Mouse (Mus musculus) natural killer cell, adult 2 months (primary cell): Measurements from ENCODE around the gene Tex33.
"Not testable (repeated sequence)": the region's sequence is repeated elsewhere in the genome, so short reads cannot be mapped to it uniquely, and the experiment has no call there.

ENCODE experiments used
- DNase-seq, 2 experiments: peaks; one replicate each; pipeline ENCODE4 v3.0.0; 2022; ENCODE audit warnings: low spot score in 2 of 2

The Tex33 gene

GRCm38 (mm10) chr15:78377859-78378258 is 17.9 kb downstream of the Tex33 start:
- no peak for DNase-seq

GRCm38 (mm10) chr15:78374204-78374603 is 21.5 kb downstream of the Tex33 start:
- DNase-seq = no peak

GRCm38 (mm10) chr15:78372796-78373195 is 22.9 kb downstream of the Tex33 start:
- DNase-seq = no peak

GRCm38 (mm10) chr15:78369641-78370040 is 26.1 kb downstream of the Tex33 start:
- DNase-seq = no peak

- DNase-seq = peak; percentile 47 to 48
Observed at GRCm38 (mm10) chr15:78368926-78369346, 26.8 kb downstream of the Tex33 start.

GRCm38 (mm10) chr15:78367811-78368210 is 27.9 kb downstream of the Tex33 start:
- DNase-seq = no peak

- no peak for DNase-seq
Observed at GRCm38 (mm10) chr15:78366875-78367274, 28.8 kb downstream of the Tex33 start.

- no peak for DNase-seq
Observed at GRCm38 (mm10) chr15:78365916-78366315, 29.8 kb downstream of the Tex33 start.

- DNase-seq = no peak
Observed at GRCm38 (mm10) chr15:78355548-78355947, 40.2 kb downstream of the Tex33 start.

- peak in 1 of 2 experiments; percentile 22 for DNase-seq
Observed at GRCm38 (mm10) chr15:78354958-78355357, 40.8 kb downstream of the Tex33 start.

- DNase-seq = no peak
Observed at GRCm38 (mm10) chr15:78351586-78352165, 44.0 kb downstream of the Tex33 start.

GRCm38 (mm10) chr15:78344567-78344966 is 51.1 kb downstream of the Tex33 start:
- DNase-seq = no peak

- no peak for DNase-seq
Observed at GRCm38 (mm10) chr15:78343683-78344082, 52.0 kb downstream of the Tex33 start.

GRCm38 (mm10) chr15:78340919-78341318 is 54.8 kb downstream of the Tex33 start:
- not testable (repeated sequence) for DNase-seq

- DNase-seq = peak in 1 of 2 experiments; percentile 43
Observed at GRCm38 (mm10) chr15:78339627-78340423, 55.9 kb downstream of the Tex33 start.

- DNase-seq = no peak
Observed at GRCm38 (mm10) chr15:78334380-78334779, 61.3 kb downstream of the Tex33 start.

GRCm38 (mm10) chr15:78332981-78333380 is 62.7 kb downstream of the Tex33 start:
- no peak for DNase-seq

GRCm38 (mm10) chr15:78331523-78332340 is 64.0 kb downstream of the Tex33 start:
- no peak for DNase-seq

GRCm38 (mm10) chr15:78330706-78331105 is 65.0 kb downstream of the Tex33 start:
- DNase-seq = no peak

GRCm38 (mm10) chr15:78329972-78330371 is 65.7 kb downstream of the Tex33 start:
- DNase-seq = not testable (repeated sequence)

- no peak for DNase-seq
Observed at GRCm38 (mm10) chr15:78328520-78329097, 67.1 kb downstream of the Tex33 start.
